Mouse (Mus musculus) CD4-positive, CD25-positive, alpha-beta regulatory T cell, adult 2 months (primary cell): Measurements from ENCODE around the gene Ccdc24.

Experiments used
- DNase-seq: peaks from one replicate; pipeline ENCODE4 v3.0.0-alpha.2; 2012; ENCODE audit warnings: low read depth, low spot score

Ccdc24 gene

DNA sequence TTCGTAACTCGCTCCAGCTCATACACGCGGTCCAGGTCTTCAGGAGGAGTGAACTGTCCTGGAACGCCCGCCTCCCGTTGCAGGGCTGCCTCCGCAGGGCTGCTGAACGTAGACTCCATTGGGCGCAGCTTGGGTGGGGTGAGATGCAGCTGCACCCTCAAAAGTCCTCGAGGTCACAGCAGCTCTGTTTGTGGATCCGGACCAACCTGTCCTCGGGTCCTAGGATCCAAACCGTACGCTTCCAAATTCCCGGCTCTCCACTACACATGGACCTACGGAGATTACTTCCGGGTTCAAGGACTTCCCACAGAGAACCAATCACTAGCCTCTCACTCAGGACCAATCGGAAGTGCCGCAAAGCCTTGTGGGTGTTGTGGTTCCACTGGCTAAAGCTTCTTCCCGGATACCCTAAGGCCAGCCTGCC, 19.4 kb upstream of the Ccdc24 start, which contains the start of gene Dph2:
TSS of gene Dph2 (minus strand) at position 295 of the 424 bp plus-strand sequence.
- peak; percentile 89 for DNase-seq

DNA sequence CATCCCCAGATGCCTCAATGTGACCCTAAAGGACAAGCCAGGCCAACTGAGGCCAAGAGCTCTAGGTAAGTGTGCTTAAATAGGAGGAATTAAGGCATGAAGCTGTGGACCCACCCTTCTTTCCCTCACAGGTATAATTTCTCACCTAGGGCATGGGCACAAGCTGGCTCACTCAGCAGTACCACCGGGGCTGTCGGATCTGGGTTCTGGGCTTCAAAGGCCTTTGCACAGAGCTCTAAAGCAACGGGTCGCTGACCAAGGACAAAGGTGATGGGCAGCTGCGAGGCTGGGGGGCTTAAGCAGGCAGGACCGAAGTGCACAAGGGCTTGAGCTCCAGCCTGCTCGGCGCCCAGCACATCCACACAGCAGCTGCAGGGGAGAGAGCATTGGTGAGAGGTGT, 18.4 kb upstream of the Ccdc24 start:
- no peak for DNase-seq

DNA sequence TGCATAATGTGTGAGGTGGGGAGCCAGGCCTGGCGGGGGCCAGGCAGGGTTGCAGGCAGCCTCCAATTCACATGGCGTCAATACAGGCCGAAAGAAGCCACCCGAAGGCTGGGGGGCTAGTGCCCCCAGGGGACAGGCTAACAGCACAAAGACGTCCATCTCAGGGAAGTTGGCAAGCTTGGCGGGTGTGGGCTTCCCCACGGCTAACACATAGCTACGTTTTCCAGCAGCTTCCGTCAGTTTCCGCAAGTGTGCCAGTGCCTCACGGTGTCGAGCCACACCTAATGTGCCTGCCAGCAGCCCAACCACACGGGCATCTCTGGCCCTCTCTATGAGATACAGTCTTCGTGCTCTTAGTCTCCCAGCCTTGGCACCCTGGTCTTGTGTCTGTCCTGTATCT, 17.7 kb upstream of the Ccdc24 start:
- DNase-seq = no peak

DNA sequence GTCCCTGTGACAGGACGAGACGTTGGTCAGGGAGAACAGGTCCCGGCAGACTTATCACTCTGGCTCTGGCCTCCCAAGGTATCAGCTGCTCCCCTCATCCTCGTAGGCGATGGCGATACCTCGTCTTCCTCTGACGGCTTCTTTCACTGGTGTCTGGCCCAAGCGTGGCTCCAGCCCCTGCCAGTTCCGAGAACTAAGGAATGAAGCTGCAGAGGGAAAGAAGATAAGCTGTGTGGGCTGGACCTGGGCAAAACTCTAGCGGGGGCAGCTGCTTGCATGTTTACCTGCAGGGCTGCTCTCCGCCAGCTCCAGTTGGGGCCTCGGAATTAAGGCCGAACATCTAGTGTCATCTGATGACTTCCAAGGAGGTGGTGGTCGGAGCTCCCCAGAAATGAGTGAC, 17.1 kb upstream of the Ccdc24 start:
- no peak for DNase-seq

DNA sequence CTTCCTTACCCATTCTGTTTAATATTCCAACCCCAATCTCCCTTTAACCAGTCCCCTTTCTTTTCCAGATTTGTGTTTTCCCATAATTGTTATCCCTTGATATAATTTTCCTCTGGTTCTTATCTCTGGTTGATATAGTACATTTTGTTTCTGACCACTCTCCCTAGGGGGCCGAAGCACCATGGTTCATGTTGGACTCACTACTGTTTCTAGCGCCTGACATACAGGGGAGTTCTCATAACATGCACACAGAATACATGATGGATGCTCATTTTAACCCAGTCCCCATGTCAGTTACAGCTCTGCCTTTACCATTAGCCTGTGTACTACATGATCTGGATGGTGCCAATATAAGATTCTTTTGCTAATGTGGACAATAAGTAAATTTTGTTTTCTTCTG, 15.6 kb upstream of the Ccdc24 start:
- DNase-seq = no peak

DNA sequence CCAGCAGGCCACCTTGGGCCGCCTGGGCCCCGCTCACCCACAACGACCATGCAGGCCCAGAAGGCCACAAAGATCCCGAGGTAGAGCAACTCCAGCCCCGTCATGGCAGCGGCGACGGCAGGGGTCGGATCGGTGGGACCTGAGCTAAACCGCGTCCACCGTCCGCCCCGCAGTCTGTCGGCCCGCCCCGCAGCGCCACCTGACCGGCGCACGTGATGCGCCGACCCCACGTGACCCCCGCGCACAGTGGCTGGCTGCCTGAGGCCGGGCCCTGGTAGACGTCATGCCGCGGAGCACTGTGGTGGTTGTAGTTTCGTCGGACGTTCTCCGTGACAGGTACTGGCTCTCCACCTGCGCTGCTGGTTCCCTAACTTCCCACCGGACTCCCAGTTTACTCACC, 14.8 kb upstream of the Ccdc24 start, which contains the start of gene Atp6v0b:
TSS of gene Atp6v0b (minus strand) at position 201 of the 400 bp plus-strand sequence.
- peak; percentile 95 for DNase-seq

DNA sequence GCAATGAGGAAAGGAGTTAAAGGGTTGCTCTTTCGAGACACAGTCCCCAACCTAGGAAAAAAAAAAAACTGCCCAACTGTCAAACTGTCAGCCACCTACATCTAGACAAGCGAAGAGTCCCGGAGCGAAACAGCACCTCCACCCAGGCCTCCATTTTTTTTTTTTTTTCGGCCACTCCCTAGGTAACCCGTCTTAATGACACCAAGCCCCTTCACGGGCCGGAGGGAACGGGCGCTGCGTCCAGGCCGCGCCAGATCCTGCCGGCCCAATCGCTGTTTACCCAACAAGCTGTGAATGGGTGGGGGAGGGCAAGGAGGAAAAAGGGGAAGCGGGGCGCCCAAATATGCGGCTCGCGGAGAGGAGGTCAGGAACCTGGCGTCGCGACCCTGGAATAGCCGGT, 14.3 kb upstream of the Ccdc24 start:
- DNase-seq = peak; percentile 25

DNA sequence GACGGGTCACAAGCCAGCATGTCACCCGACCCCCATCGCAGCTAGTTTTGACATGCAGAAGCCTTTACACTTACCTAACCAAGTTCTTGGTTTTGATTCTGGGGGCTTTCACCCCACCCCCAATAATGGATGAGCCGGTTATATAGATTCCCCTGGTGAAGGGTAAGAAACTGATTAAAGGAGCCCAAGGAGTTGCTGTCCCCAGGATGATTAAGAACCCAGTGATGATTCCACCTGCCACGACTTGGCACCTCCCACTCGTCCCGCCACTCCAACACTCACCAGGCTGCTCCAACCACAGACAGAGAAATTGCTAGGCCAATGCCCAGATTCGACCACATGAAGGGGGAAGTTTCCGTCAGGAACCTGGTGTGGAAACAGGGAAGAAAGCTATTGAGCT, 13.6 kb upstream of the Ccdc24 start:
- no peak for DNase-seq

DNA sequence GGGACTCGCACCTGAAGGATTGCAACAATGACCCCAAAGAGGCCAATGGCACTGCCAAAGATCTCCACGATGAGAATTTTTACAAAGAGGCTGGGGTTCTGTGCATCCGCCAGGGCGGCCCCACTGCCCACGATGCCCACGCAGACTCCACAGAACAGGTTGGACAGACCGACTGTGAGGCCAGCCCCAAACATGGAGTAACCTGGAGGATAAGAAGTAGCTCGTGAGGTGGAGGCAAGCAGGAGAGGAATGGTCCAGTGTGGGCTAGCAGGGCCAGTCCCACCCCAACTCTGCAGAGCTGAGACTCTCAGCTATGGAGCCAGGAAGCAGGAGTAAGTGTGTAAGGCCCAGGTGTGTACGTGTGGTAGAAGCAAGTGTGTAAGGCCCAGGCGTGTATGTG, 12.7 kb upstream of the Ccdc24 start:
- no peak for DNase-seq

DNA sequence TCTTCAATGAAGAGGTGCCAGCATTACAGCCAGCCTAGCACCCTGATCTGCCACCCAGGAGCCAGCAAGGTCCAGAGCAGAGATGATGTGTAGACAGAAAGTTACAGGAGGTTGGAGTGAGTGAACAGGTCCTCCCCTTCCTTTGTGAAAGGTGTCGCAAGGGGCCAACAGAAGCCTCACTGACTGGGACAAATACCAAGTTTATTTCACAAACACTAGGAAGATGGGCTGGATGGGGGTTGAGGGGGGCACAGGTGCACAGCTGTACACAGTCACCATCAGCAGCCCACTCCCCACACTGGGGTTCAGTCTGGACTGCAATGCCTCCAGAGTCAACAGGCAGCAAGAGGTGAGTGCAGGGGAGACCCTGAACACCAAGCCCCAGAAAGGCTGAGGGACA, 11.8 kb upstream of the Ccdc24 start:
- DNase-seq = no peak

DNA sequence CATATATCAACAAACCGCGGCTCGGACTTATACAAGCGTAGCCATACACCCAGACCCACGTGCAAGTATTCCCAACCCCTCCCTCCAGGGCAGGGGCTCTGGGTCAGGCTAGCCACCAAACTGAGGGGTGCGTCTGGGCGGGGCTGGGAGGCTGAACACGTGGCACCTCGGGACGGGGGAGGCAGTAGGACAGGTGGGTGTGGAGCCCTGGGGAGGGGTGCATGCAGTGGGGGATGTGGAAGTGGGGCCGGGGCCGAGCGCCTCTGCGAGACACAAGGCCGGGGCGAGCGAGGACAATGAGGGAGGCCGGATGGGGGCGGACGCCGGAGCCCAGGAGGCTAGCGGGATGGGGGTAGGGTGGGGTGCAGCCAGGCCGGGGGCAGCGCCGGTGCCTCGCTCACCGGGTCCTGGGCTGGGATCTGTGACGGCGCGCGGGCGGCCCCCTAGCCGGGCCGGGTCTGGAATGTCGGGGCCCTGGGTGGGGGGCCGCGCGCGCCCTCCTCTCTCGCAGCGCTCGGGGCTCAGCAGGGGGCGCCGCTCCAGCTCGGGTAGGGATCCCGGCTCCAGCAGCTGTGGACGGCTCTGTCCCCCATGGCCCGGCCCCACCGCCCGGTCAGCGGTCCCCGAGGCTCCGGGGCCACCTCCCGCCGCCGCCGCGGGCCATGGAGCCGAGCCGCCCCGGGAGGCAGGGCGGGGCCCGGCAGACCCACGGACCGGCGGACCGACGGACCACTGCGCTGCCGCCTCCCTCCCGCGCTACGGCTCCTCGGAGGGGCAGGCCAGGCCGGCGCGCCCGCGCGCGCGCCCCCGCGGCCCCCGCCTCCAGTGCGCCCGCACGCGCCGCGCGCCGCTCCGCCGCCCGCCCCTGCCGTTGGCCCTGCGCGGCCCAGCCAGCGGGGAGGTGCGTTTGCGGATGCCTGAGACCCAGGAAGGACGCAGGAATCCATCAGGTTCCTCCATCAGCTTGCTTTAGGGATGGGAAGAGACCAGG, 10.6 kb upstream of the Ccdc24 start, which contains the start of gene B4galt2:
TSS of gene B4galt2 (minus strand) at position 787 of the 991 bp plus-strand sequence.
- DNase-seq = no peak

DNA sequence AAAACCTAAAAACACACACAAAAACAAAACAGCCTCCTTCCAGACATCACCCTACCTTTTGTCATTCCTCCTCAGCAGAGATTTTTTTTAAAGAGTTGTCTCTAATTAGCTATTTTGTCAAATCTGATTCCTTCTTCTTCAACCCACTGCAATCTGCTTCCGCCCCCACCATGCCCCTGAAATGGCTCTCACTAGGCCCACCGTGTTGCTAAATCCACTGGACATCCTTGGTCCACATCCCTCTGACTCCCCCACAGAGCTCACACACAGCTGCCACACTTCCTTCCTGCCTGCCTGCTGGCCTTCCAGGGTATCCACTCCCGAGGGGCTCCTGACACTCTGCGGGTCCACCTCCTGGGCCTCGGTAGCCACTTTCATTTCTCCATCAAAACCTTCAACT, 6.3 kb upstream of the Ccdc24 start:
- DNase-seq = no peak

DNA sequence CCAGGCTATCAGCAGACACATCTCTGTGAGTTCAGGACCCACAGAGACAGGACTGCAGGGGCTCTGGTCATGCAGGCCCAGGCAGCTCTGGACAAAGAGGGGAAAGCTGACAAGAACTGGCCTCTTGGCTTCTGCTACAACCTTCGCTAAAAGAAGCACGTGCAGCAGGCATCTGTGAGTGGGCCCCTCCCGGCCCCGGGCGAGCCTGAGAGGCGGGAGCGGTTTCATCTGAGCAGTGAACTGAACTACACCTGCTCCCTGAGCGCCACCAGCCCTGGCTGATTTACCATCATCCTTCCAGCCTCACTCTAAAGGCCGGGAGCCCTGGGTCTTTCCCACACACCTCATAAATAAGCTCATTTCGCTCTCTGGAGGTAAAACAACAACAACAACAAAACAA, 5.9 kb upstream of the Ccdc24 start:
- DNase-seq = no peak

DNA sequence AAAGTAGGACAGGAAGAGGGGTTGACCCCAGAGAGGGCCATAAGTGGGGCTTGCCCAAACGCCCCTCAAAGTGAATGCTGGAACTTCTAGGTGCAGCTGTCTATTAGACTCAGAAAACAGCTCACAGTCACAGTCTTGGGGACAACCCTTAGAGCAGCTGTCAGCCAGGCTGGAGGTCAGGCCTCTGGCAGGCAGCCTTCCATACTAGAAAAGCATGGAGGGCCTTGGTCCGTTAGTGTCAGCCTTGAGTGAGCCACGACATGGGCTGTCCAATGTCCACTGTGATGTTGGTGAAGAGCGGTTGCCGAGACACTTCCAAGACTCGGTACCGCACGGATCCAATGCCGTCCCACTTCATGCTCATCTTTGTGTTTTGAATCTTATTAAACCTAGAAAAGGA, 1.3 kb upstream of the Ccdc24 start:
- DNase-seq = no peak

DNA sequence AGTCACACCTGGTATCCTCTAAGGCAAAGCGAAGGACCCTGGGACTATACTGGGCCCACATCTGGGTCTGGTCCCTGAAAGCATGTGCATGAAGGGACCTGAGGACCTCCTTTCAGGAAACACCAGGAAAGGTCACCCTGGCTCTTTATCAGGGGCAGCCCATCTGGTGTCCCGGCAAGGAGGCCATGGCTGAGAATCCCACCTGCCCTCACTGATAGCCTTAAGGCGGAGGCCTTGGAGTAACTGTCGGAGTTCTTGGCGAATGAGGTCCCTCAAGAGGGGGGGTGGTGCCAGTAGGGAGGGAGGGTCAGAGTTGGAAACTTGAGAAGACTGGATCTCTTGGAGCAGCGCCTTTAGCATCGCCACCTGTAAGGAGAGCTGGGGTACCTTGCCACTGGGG, 570 bp downstream of the Ccdc24 start:
- DNase-seq = no peak

DNA sequence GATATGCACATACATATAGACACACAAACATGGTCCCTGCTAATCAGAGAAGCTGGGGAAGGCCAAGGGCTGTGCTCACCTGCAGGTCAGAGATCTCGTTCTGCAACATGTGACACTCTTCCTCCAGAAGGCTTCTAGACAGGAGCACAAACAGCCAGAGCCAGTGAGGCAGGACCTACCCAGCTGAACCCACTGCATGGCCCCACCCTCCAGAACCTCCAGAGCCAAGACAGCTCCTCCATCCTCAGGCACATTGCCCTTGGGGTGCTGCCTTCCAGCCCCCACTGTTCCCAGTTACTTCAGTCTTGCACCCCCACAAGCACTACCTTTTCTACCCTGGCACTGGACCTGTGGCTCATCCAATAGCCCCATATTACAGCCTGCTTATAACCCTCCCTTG, 1.9 kb downstream of the Ccdc24 start:
- DNase-seq = no peak

DNA sequence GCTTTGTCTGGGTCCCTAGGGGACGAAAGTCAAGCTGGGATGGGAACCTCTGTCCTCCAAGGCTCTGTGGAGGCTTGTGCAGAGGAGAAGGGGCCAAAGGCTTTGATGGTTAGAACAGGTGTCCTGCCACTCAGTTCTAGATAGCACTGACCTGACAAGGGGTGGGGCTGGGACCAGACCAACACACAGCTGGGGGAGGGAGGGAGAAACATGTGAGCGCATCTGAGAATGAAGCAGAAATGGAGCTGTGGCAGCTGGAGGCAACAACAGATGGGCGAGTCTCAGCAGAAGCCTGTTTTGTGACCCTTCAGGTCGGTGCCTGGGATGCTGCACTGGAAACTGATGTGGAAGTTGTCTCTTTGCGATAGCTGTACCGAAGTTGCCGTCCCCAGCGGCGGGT, 3.0 kb downstream of the Ccdc24 start:
- no peak for DNase-seq

DNA sequence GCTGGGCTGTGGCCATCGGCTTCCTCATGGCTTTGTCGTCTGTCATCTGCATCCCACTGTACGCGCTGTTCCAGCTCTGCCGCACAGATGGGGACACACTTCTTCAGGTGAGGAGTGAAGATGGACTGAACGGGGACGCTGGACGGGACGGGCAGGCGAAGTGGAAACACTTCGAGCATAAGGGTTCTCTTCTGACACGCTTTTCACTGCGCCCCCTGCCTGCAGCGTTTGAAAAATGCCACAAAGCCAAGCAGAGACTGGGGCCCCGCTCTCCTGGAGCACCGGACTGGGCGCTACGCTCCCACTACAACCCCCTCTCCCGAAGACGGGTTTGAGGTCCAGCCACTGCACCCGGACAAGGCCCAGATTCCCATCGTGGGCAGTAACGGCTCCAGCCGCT, 4.5 kb downstream of the Ccdc24 start:
- peak; percentile 66 for DNase-seq

DNA sequence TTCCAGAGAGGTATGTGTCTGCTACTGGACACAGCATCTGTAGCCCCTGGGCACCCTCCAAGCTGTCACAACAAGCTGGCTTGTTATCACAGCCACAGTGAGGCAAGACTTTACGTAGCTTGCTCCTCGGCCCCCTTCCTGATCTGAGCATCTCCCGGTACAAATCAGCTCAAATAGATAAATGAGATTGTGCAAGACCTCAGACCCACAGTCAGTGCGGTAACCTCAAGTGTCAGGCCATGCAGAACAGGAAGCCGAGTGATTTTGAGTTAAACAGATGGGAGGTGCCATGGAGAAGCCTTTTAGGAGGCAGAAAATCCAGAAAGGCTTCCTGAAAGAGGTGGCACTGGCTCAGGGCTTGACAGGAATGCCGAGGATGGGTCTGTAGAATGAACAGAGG, 5.4 kb downstream of the Ccdc24 start:
- DNase-seq = no peak

DNA sequence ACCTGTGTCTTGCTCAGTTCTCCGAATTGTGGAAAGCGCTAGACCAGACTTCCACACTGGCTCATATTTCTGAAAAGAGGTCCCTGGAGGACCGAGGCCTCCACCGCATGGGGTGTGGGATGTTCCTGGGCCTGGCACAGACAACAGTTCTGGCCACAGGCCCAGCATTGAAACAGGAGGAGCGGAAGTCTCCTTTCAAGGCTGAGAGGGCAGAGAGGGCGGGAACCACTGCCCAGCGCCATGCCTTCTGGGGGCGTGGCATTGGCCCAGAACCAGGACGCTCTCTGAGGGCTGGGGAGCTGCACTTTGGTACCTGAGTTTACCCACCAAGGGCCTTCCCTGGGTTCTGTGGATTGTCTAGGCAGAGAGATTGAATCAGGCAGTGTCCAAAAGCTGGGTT, 6.3 kb downstream of the Ccdc24 start:
- DNase-seq = no peak

DNA sequence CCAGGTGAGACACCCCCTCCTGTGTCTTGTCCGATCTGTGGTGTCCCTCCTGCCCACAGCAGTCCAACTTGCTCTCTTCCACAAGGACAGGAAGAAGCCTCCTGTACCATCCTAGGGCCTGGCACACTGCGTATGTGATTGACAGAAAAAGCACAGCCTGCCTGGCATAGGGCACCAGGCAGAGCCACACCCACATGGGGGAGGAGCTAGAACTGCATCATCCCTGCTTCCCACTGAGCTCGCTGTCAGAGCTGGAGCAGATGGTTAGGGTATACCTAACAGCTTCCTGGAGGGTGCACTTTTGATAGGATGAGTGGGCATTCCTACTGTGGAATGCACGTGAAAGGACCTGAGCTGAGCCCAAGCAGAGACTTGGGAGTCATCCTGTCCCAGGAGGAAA, 9.5 kb downstream of the Ccdc24 start:
- no peak for DNase-seq

DNA sequence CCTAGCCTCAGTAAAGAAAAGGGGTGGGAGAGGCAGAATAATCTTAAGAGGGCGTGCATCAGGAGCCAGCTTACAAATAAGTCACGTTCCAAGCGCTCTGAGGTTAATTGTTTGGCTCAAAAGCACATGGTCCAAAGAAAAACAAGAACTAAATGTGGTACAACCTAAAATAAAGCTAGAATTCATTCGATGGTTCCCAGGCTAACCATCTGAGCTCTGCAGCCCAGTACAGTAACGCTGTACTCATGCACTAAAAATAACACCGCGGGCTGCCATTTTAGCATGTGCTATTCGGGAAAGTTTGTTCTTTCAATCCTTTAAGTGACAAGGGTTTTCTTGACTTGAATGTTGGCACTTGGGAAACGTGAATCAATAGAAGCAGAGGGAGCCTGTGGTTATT, 11.8 kb downstream of the Ccdc24 start:
- no peak for DNase-seq

DNA sequence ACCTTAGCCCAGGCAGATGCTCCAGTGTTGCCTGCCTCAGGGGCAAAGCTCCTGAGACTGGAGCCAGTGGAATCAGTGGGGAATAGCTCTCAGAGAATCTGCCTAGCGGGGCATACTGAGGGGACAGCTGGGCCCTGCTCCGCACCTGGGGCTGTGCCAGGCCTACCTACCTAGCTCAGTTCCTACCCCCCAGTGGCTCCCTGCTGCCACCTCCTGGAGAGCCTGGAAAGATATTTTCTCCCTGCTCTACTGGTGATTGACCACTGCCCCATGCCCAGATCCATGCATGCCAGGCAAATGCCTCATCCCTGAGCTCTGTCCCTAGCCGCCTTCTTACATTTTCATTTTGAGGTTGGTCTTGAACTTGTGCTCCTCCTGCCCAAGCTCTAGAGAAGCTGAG, 13.6 kb downstream of the Ccdc24 start:
- DNase-seq = peak; percentile 35
